Mouse (Mus musculus) embryonic facial prominence, embryonic 10.5 days (tissue): ENCODE measurements around the gene Cldn16. TPM values are rescaled to one million over a fixed set of nuclear protein-coding genes. Genes with fewer than 3 reads are reported as not detected.

ENCODE experiments used
- DNase-seq: peaks from one replicate; pipeline ENCODE4 v3.0.0-alpha.2; 2017; ENCODE audit warnings: low spot score
- H3K27ac ChIP-seq: fragments of 300-500 bp; sonication (generic); replicated peaks from 2 replicates; pipeline ENCODE4 v1.5.1; 2016; ENCODE audit warnings: mild to moderate bottlenecking
- H3K27me3 ChIP-seq: fragments of 300-500 bp; sonication (generic); replicated peaks from 2 replicates; pipeline ENCODE4 v1.6.1; 2016; ENCODE audit warnings: low read depth, mild to moderate bottlenecking; ENCODE audit not compliant: poor library complexity, severe bottlenecking
- H3K36me3 ChIP-seq: fragments of 300-500 bp; sonication (generic); replicated peaks from 2 replicates; pipeline ENCODE4 v1.6.1; 2016; ENCODE audit warnings: mild to moderate bottlenecking, moderate library complexity
- H3K4me1 ChIP-seq: fragments of 300-500 bp; sonication (generic); 2 replicates; pipeline ENCODE4 v1.6.1; 2016
- H3K4me3 ChIP-seq: fragments of 300-500 bp; sonication (generic); 2 replicates; pipeline ENCODE4 v1.5.1; 2016; ENCODE audit warnings: mild to moderate bottlenecking, moderate library complexity
- H3K9me3 ChIP-seq: fragments of 300-500 bp; sonication (generic); 2 replicates; pipeline ENCODE4 v1.6.1; 2016; ENCODE audit warnings: mild to moderate bottlenecking
- WGBS: fragments of 180-500 bp; shearing (Covaris S2); methylation state at CpG from one replicate; pipeline ENCODE4 v1.1.7; 2016; 5-methylcytosine and 5-hydroxymethylcytosine counted together
- polyA plus RNA-seq: library from polyadenylated mRNA; unstranded; fragments of >200 nt; fragmentation: Nextera tagmentation; extraction: Ambion mirVana; gene quantifications from 2 replicates; pipeline ENCODE4 v1.2.1, GENCODE M21; 2016

The Cldn16 gene
- polyA plus RNA-seq = not detected in 2 replicates

- no peak within 1 kb of the TSS for H3K4me3 ChIP-seq
- DNase-seq = no peak
- WGBS = 78% methylated on average over 7 of the region's 7 CpGs
Observed at GRCm38 (mm10) chr16:26462835-26463234, at the start of gene Cldn16. Gene Cldn16 (plus strand): TSS chr16:26463135.

DNA sequence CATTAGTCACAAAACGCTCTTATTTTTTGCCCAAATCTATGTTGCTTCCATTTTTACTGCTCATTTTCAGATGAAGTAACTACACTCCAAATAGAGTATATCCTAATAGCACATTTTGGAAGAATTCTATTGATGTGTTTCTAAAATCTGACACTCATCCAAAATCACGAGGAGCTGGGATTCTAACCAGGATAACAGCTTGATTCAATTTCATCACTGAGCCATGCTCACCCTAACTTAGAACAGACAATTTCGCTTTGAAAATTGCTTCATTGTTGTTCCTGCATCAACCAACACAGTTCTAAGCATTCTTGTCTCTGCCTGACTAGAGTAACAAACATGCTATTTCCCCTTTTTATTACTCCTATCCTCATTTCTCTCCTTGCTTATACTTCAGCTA lies 44.3 kb upstream of the Cldn16 start:
- Histone ChIP-seq H3K36me3 (no peaks in the 10 kb centered on the region), H3K9me3 (no peaks in the 10 kb centered on the region), H3K27me3 (no peaks in the 10 kb centered on the region), H3K4me3 (no peak overlapping the region), H3K27ac (no peak overlapping the region), H3K4me1 (no peaks in the 10 kb centered on the region)
- 84% methylated on average over 3 of the region's 3 CpGs for WGBS
- DNase-seq = no peak

More at GRCm38 (mm10) chr16:26462835-26463234, at the start of gene Cldn16:
- no peaks in the 10 kb centered on the region for H3K36me3 ChIP-seq
- H3K27me3 ChIP-seq = no peaks in the 10 kb centered on the region
- H3K4me1 ChIP-seq = no peaks in the 10 kb centered on the region
- H3K9me3 ChIP-seq = no peaks in the 10 kb centered on the region
- H3K27ac ChIP-seq = no peak within 1 kb of the TSS

DNA sequence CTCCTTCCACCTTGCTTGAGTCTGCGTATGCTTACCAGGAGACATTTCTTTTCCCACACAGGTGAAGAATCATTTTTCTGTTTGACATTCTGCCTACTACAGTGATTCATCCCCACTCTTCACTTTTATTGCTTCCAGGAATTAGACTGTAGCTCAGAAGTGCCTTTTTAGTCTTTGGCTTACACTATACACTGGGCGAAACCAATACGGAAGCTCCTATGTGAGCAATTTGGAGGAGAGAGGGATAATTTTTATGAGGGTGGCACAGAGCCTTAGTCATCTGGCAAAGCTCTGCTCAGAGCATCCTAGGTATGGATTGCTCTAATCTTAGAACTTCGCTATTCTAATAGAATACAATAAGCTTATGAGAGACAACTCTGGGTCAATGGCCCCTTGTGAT lies 40.9 kb upstream of the Cldn16 start:
- no peak overlapping the region for H3K4me3 ChIP-seq
- no peaks in the 10 kb centered on the region for H3K36me3 ChIP-seq
- 92% methylated on average over 4 of the region's 4 CpGs for WGBS
- no peak for DNase-seq
- no peaks in the 10 kb centered on the region for H3K4me1 ChIP-seq
- H3K9me3 ChIP-seq = no peaks in the 10 kb centered on the region
- H3K27me3 ChIP-seq = no peaks in the 10 kb centered on the region
- no peak overlapping the region for H3K27ac ChIP-seq

DNA sequence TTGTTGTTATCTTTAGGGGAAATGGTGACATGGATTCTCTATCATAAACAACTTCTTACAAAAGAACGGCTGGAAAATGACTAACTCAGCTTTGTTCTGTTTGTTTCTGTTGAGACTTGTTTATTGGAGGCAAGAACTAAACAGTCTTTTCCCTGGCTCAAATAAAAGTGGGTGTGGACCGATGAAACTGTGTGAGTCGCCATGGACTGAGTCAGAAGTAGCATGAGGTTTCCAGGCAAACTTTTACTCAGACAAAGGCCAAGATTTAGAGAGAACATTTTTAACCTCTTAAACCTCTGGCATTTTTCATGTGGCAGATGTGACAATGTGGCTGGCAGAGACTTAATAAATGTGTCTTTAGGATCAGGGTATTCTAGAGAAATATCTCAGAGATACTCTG lies 32.7 kb upstream of the Cldn16 start:
- no peak overlapping the region for H3K4me3 ChIP-seq
- H3K27ac ChIP-seq = no peak overlapping the region
- WGBS = 92% methylated on average over 3 of the region's 3 CpGs
- DNase-seq = no peak
- H3K9me3 ChIP-seq = no peaks in the 10 kb centered on the region
- no peaks in the 10 kb centered on the region for H3K4me1 ChIP-seq
- no peaks in the 10 kb centered on the region for H3K27me3 ChIP-seq
- H3K36me3 ChIP-seq = no peaks in the 10 kb centered on the region

- no peak for DNase-seq
- Histone ChIP-seq H3K4me3 (no peak overlapping the region), H3K27me3 (no peaks in the 10 kb centered on the region), H3K4me1 (no peaks in the 10 kb centered on the region), H3K36me3 (no peaks in the 10 kb centered on the region), H3K27ac (no peak overlapping the region), H3K9me3 (no peaks in the 10 kb centered on the region)
- 68% methylated on average over 2 of the region's 2 CpGs for WGBS
Observed at GRCm38 (mm10) chr16:26433486-26433885, 29.4 kb upstream of the Cldn16 start.

- no peaks in the 10 kb centered on the region for H3K4me1 ChIP-seq
- H3K4me3 ChIP-seq = no peak overlapping the region
- no peak overlapping the region for H3K27ac ChIP-seq
- 87% methylated on average over 3 of the region's 3 CpGs for WGBS
- no peak for DNase-seq
- H3K27me3 ChIP-seq = no peaks in the 10 kb centered on the region
- H3K36me3 ChIP-seq = no peaks in the 10 kb centered on the region
- H3K9me3 ChIP-seq = no peaks in the 10 kb centered on the region
Observed at GRCm38 (mm10) chr16:26440031-26440430, 22.9 kb upstream of the Cldn16 start.

DNA sequence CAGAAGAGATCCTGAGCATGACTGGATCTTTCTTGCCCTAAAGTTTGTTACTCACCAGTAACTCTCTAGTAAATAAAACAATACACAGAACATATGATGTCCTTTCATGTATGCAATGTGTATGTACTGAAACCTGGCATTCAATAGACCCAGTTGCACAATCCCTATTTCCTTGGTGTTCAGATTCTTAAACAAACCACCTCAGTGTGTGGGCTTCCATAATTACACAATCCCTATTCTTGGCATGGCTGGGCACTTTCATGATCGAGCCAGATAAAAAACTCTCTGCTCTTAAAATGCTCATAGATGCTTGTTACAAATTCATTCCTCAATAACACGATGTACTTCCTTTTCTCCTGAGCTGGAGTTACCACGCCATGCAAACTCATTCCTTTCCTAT lies 21.8 kb upstream of the Cldn16 start:
- Histone ChIP-seq H3K27ac (no peak overlapping the region), H3K9me3 (no peaks in the 10 kb centered on the region), H3K4me1 (no peaks in the 10 kb centered on the region), H3K36me3 (no peaks in the 10 kb centered on the region), H3K4me3 (no peak overlapping the region), H3K27me3 (no peaks in the 10 kb centered on the region)
- DNase-seq = no peak
- 85% methylated on average over 3 of the region's 3 CpGs for WGBS

GRCm38 (mm10) chr16:26444843-26445242 lies 18.1 kb upstream of the Cldn16 start:
- H3K36me3 ChIP-seq = no peaks in the 10 kb centered on the region

DNA sequence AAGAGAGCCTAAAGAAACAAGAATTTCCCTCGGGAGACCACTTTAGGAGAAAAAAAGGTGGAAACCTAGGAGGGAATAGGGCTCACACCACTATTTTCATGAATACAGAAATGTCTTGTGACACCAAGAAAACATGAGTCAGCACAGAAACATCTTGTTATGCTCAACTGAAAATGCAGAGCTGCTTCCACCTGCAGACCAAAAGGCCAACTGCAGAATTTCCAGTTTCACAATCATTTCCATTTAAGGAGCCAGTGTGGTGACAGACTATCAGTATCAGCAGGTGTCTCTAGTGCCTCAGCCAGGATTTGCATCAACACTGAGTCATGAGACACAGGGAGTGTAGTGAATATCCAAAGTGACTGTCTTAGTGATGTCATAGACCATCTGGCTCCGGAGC lies 15.3 kb upstream of the Cldn16 start:
- WGBS = 77% methylated on average over 2 of the region's 2 CpGs
- no peak overlapping the region for H3K27ac ChIP-seq
- H3K36me3 ChIP-seq = no peaks in the 10 kb centered on the region
- H3K9me3 ChIP-seq = no peaks in the 10 kb centered on the region
- H3K4me3 ChIP-seq = no peak overlapping the region
- H3K4me1 ChIP-seq = no peaks in the 10 kb centered on the region
- DNase-seq = no peak
- H3K27me3 ChIP-seq = no peaks in the 10 kb centered on the region

More at GRCm38 (mm10) chr16:26444843-26445242, 18.1 kb upstream of the Cldn16 start:
- DNase-seq = no peak
- Histone ChIP-seq H3K27ac (no peak overlapping the region), H3K9me3 (no peaks in the 10 kb centered on the region), H3K27me3 (no peaks in the 10 kb centered on the region), H3K4me3 (no peak overlapping the region), H3K4me1 (no peaks in the 10 kb centered on the region)

- H3K4me3 ChIP-seq = no peak overlapping the region
- DNase-seq = no peak
- H3K36me3 ChIP-seq = no peaks in the 10 kb centered on the region
- no peak overlapping the region for H3K27ac ChIP-seq
- H3K27me3 ChIP-seq = no peaks in the 10 kb centered on the region
- H3K4me1 ChIP-seq = no peaks in the 10 kb centered on the region
- no peaks in the 10 kb centered on the region for H3K9me3 ChIP-seq
- 66% methylated on average over 3 of the region's 3 CpGs for WGBS
Observed at GRCm38 (mm10) chr16:26454163-26454562, 8.8 kb upstream of the Cldn16 start.

GRCm38 (mm10) chr16:26456182-26456581 lies 6.8 kb upstream of the Cldn16 start:
- Histone ChIP-seq H3K4me1 (no peaks in the 10 kb centered on the region), H3K4me3 (no peak overlapping the region), H3K27me3 (no peaks in the 10 kb centered on the region), H3K9me3 (no peaks in the 10 kb centered on the region), H3K27ac (no peak overlapping the region), H3K36me3 (no peaks in the 10 kb centered on the region)
- DNase-seq = no peak
- WGBS = 85% methylated on average over 2 of the region's 2 CpGs

- no peaks in the 10 kb centered on the region for H3K27me3 ChIP-seq
- WGBS = 84% methylated on average over 4 of the region's 4 CpGs
Observed at GRCm38 (mm10) chr16:26466535-26466934, 3.6 kb downstream of the Cldn16 start.

DNA sequence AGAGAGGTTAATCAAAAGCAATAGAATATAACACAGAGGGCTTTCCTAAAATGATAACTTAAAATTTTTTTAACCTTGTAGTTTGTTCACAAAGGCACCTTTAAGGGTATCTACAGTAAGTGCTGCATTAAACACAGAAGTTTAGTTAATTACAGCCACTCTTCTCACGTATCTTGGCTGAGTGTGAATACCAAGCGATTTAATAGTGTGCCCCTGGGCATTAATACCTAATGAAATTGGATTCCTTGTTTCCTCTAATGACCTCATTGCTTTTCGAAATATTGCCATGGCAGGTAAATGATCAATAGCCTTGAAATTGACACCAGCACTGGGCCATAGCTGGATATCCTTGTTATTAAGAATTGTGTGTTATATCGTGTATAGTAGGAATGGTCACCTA lies 8.3 kb downstream of the Cldn16 start:
- Histone ChIP-seq H3K4me3 (no peak overlapping the region), H3K4me1 (no peaks in the 10 kb centered on the region), H3K36me3 (no peaks in the 10 kb centered on the region), H3K27me3 (no peaks in the 10 kb centered on the region), H3K9me3 (no peaks in the 10 kb centered on the region), H3K27ac (no peak overlapping the region)
- 84% methylated on average over 4 of the region's 4 CpGs for WGBS
- DNase-seq = no peak

More at GRCm38 (mm10) chr16:26466535-26466934, 3.6 kb downstream of the Cldn16 start:
- no peak overlapping the region for H3K4me3 ChIP-seq
- no peak for DNase-seq
- H3K27ac ChIP-seq = no peak overlapping the region
- H3K9me3 ChIP-seq = no peaks in the 10 kb centered on the region
- no peaks in the 10 kb centered on the region for H3K4me1 ChIP-seq
- no peaks in the 10 kb centered on the region for H3K36me3 ChIP-seq

DNA sequence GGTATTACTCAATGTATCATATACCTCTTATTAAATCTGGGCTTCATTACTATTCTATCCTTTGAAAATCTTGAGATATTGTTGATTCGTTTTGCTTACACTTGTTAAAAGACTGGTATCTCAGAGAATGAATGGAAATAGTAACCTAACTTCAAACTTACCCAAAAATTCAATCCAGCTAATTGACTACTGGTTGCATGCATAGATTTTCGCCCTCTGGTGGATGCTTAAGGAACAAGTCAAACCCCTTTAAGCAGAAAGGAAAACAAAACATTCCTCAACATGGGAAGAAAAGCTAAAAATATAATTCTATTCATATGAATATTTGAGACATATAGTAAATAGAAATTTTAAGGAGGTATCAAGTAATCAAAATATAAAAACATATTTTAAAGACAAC lies 32.8 kb downstream of the Cldn16 start:
- Histone ChIP-seq H3K4me1 (no peaks in the 10 kb centered on the region), H3K27ac (no peak overlapping the region), H3K27me3 (no peaks in the 10 kb centered on the region), H3K4me3 (no peak overlapping the region), H3K9me3 (no peaks in the 10 kb centered on the region), H3K36me3 (no peaks in the 10 kb centered on the region)
- WGBS = 13% methylated on average over 2 of the region's 2 CpGs
- no peak for DNase-seq
